Mouse (Mus musculus): Measurements from ENCODE around the gene Azin2. TPM values are rescaled to one million over a fixed set of nuclear protein-coding genes. Genes with fewer than 3 reads are reported as not detected.
A peak's percentile ranks its signal among the peaks of the same experiment; 100 is the strongest.

Gene Azin2
- polyA plus RNA-seq, 1 experiment from 2014 or later: 14.9 TPM

GRCm38 (mm10) chr4:128886571-128886970 lies 75.7 kb downstream of the Azin2 start:
- Histone ChIP-seq H3K27ac (replicated peaks; ENCODE audit: low read depth, low read length) (no peak overlapping the region), H3K9me3 (ENCODE audit: control insufficient read depth, low read length) (no peaks in the 10 kb centered on the region), H3K4me1 (ENCODE audit: control insufficient read depth, insufficient read depth, low read length) (peaks cover 20% of the 10 kb centered on the region), H3K36me3 (ENCODE audit: control insufficient read depth, insufficient read depth, low read length) (no peaks in the 10 kb centered on the region), H3K4me2 (ENCODE audit: low read depth, severe bottlenecking) (no peak overlapping the region), H3K4me3 (ENCODE audit: low read depth, low read length) (no peak overlapping the region), H3K9ac (ENCODE audit: low read length) (no peak overlapping the region), H3K27me3 (ENCODE audit: control insufficient read depth, insufficient read depth, low read length) (no peaks in the 10 kb centered on the region)
- no peak for ATAC-seq (ENCODE audit: insufficient number of reproducible peaks, low FRiP score, low TSS enrichment, low read depth)
- 43% methylated on average over 5 of the region's 5 CpGs for WGBS
- DNase-seq (ENCODE audit: low spot score): no peak

- peaks cover 13% of the 10 kb centered on the region for H3K4me1 ChIP-seq (ENCODE audit: control insufficient read depth, insufficient read depth, low read length)
- ATAC-seq (ENCODE audit: insufficient number of reproducible peaks, low FRiP score, low TSS enrichment, low read depth) (no peak), DNase-seq (ENCODE audit: low spot score) (no peak)
- H3K4me2 ChIP-seq (ENCODE audit: low read depth, severe bottlenecking): no peak overlapping the region
- no peak overlapping the region for H3K27ac ChIP-seq (replicated peaks; ENCODE audit: low read depth, low read length)
- no peaks in the 10 kb centered on the region for H3K36me3 ChIP-seq (ENCODE audit: control insufficient read depth, insufficient read depth, low read length)
- 94% methylated on average over 8 of the region's 8 CpGs for WGBS
- no peak overlapping the region for H3K9ac ChIP-seq (ENCODE audit: low read length)
- no peaks in the 10 kb centered on the region for H3K9me3 ChIP-seq (ENCODE audit: control insufficient read depth, low read length)
- no peak overlapping the region for H3K4me3 ChIP-seq (ENCODE audit: low read depth, low read length)
- H3K27me3 ChIP-seq (ENCODE audit: control insufficient read depth, insufficient read depth, low read length): no peaks in the 10 kb centered on the region
Observed at GRCm38 (mm10) chr4:128885540-128885939, 76.7 kb downstream of the Azin2 start.

DNA sequence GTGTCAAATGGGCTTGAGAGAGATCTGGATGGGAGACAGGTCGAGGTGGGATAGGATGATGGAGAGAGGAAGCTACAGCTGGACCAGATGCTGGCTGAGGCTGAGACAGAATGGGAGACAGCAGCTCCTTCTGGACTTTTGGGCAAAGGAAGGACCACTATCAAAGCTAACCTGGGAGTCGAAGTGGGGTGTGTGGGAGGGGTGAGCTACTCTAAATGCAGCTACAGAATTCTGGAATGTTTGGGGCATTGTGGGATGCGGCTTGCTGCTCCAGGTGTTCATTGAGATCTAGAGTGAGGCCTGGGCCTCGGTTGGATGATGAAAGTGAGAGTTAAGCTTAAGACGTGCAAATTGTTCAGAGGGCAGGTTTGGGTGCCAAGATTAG lies 77.5 kb downstream of the Azin2 start:
- Histone ChIP-seq H3K4me1 (ENCODE audit: control insufficient read depth, insufficient read depth, low read length) (peaks cover 11% of the 10 kb centered on the region), H3K9ac (ENCODE audit: low read length) (no peak overlapping the region), H3K4me3 (ENCODE audit: low read depth, low read length) (peak overlapping the region; percentile 64), H3K4me2 (ENCODE audit: low read depth, severe bottlenecking) (peak overlapping the region; percentile 99), H3K27ac (replicated peaks; ENCODE audit: low read depth, low read length) (no peak overlapping the region), H3K27me3 (ENCODE audit: control insufficient read depth, insufficient read depth, low read length) (no peaks in the 10 kb centered on the region), H3K36me3 (ENCODE audit: control insufficient read depth, insufficient read depth, low read length) (no peaks in the 10 kb centered on the region), H3K9me3 (ENCODE audit: control insufficient read depth, low read length) (no peaks in the 10 kb centered on the region)
- no peak for DNase-seq (ENCODE audit: low spot score)
- no peak for ATAC-seq (ENCODE audit: insufficient number of reproducible peaks, low FRiP score, low TSS enrichment, low read depth)
- 48% methylated on average over 5 of the region's 5 CpGs for WGBS

GRCm38 (mm10) chr4:128883801-128884710 lies 78.2 kb downstream of the Azin2 start:
- WGBS: under 1% methylated on average over 94 of the region's 94 CpGs
- Histone ChIP-seq H3K4me3 (ENCODE audit: low read depth, low read length) (peak overlapping the region; percentile 64), H3K27ac (replicated peaks; ENCODE audit: low read depth, low read length) (no peak overlapping the region; the same call in 1 of the 2 replicates), H3K9me3 (ENCODE audit: control insufficient read depth, low read length) (no peaks in the 10 kb centered on the region), H3K4me1 (ENCODE audit: control insufficient read depth, insufficient read depth, low read length) (peaks cover 17% of the 10 kb centered on the region), H3K4me2 (ENCODE audit: low read depth, severe bottlenecking) (peak overlapping the region; percentile 99), H3K27me3 (ENCODE audit: control insufficient read depth, insufficient read depth, low read length) (no peaks in the 10 kb centered on the region), H3K9ac (ENCODE audit: low read length) (peak overlapping the region; percentile 60), H3K36me3 (ENCODE audit: control insufficient read depth, insufficient read depth, low read length) (no peaks in the 10 kb centered on the region)
- peak; percentile 66 for DNase-seq (ENCODE audit: low spot score)
- ATAC-seq (ENCODE audit: insufficient number of reproducible peaks, low FRiP score, low TSS enrichment, low read depth): peak; percentile 28; the same call in 1 of the 2 replicates

DNA sequence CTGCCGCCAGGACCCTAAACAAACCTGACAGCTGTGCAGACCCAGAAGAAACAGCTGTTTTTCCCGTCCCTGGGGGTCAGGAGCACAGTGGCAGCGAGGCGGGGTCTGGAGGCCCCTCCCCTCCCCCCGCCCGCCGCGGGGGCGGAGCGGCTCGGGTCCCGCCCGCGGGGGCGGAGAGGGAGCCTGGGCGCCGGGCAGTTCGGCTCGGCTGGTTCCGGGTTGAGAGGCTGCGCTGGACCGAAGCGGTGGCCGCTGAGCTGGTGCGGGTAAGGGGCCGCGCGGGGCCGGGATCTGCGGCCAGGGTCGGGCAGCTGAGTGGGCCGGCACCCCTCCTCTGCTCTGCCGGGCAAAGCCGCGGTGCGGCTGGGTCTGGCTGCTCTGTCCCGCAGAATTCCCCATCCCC lies 78.9 kb downstream of the Azin2 start, which contains the start of gene Trim62:
Gene Trim62, plus strand, starts transcription at position 202 of the 403 bp plus-strand sequence.
- ATAC-seq (ENCODE audit: insufficient number of reproducible peaks, low FRiP score, low TSS enrichment, low read depth) (peak; percentile 42; the same call in 1 of the 2 replicates), DNase-seq (ENCODE audit: low spot score) (peak; percentile 83)
- no peak within 1 kb of the TSS; the same call in 1 of the 2 replicates for H3K27ac ChIP-seq (replicated peaks; ENCODE audit: low read depth, low read length)
- H3K9ac ChIP-seq (ENCODE audit: low read length): peak within 1 kb of the TSS; percentile 60
- no peaks in the 10 kb centered on the region for H3K27me3 ChIP-seq (ENCODE audit: control insufficient read depth, insufficient read depth, low read length)
- H3K36me3 ChIP-seq (ENCODE audit: control insufficient read depth, insufficient read depth, low read length): no peaks in the 10 kb centered on the region
- WGBS: 0% methylated on average over 35 of the region's 37 CpGs
- peak within 1 kb of the TSS; percentile 64 for H3K4me3 ChIP-seq (ENCODE audit: low read depth, low read length)
- H3K9me3 ChIP-seq (ENCODE audit: control insufficient read depth, low read length): no peaks in the 10 kb centered on the region
- H3K4me1 ChIP-seq (ENCODE audit: control insufficient read depth, insufficient read depth, low read length): peaks cover 21% of the 10 kb centered on the region
- H3K4me2 ChIP-seq (ENCODE audit: low read depth, severe bottlenecking): peak within 1 kb of the TSS; percentile 99

Other genes starting within 250 kb of the Azin2 start
- 0.06 and 0.28 TPM in 2 replicates for gene A3galt2, start 207.1 kb downstream of the Azin2 start, polyA plus RNA-seq (2014; fragmentation: Nextera tagmentation; extraction: Ambion mirVana)
- 44.7 TPM in 2 replicates for gene Zfp362, start 156.4 kb downstream of the Azin2 start, polyA plus RNA-seq (2014; fragmentation: Nextera tagmentation; extraction: Ambion mirVana)
- gene Trim62, start 78.9 kb downstream of the Azin2 start, polyA plus RNA-seq (2014; fragmentation: Nextera tagmentation; extraction: Ambion mirVana): 10.3 and 11.7 TPM in 2 replicates
- gene Ak2, start 29.5 kb upstream of the Azin2 start, polyA plus RNA-seq (2014; fragmentation: Nextera tagmentation; extraction: Ambion mirVana): 176 and 182 TPM in 2 replicates
- gene Rnf19b, start 95.8 kb upstream of the Azin2 start, polyA plus RNA-seq (2014; fragmentation: Nextera tagmentation; extraction: Ambion mirVana): 9.6 and 9.8 TPM in 2 replicates
- 4.3 and 4.6 TPM in 2 replicates for gene Tmem54, start 143.1 kb upstream of the Azin2 start, polyA plus RNA-seq (2014; fragmentation: Nextera tagmentation; extraction: Ambion mirVana)
- 0.19 and 0.23 TPM in 2 replicates for gene Hpca, start 159.6 kb upstream of the Azin2 start, polyA plus RNA-seq (2014; fragmentation: Nextera tagmentation; extraction: Ambion mirVana)
- 3.7 and 4.5 TPM in 2 replicates for gene Fndc5, start 174.6 kb upstream of the Azin2 start, polyA plus RNA-seq (2014; fragmentation: Nextera tagmentation; extraction: Ambion mirVana)
- 30.5 and 32.3 TPM in 2 replicates for gene S100pbp, start 227.3 kb upstream of the Azin2 start, polyA plus RNA-seq (2014; fragmentation: Nextera tagmentation; extraction: Ambion mirVana)
- gene Yars, start 227.3 kb upstream of the Azin2 start, polyA plus RNA-seq (2014; fragmentation: Nextera tagmentation; extraction: Ambion mirVana): 83.1 and 84.8 TPM in 2 replicates

Data from limb, embryonic 11.5 days (tissue).